Mouse (Mus musculus) lung, adult 2 months (tissue): Measurements from ENCODE around the gene Hcrt.

ENCODE experiments used
- CTCF ChIP-seq: fragments of 200-500 bp; IDR thresholded peaks from 2 replicates; pipeline ENCODE4 v1.5.1; 2011; ENCODE audit warnings: mild to moderate bottlenecking, low read length, control low read depth; ENCODE audit not compliant: insufficient read depth
- POLR2A ChIP-seq: fragments of 200-500 bp; IDR thresholded peaks from 2 replicates; pipeline ENCODE4 v1.6.1; 2011; ENCODE audit warnings: low read depth, mild to moderate bottlenecking, control low read depth, low read length, borderline replicate concordance; ENCODE audit errors: extremely low read depth

DNA sequence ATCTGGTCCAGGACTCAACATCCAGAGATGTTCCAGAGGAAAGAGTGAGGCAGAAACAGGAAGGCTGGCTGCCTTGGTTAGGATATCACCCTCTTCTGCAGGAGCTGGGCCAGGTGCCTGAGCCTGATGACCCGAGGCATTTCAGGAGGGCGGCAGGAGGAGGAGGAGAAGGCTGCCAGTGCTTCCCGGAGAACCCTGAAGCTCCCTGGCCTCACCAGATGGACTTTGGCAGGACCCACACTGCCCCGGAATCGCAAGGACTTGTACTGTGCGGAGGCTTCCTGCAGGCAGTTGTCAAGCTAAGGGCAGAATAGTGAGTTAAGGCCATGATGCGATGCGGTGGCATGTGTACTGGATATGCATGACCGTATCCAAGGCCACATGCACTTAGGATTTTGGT is 4.0 kb upstream of the Hcrt start:
- TF ChIP-seq POLR2A: no peak
- no peak for TF ChIP-seq CTCF
